Mouse (Mus musculus): ENCODE results near the gene Nox3. TPM values are rescaled to one million over a fixed set of nuclear protein-coding genes. Genes with fewer than 3 reads are reported as not detected.

Nox3 gene
- polyA plus RNA-seq, 1 experiment from 2014 or later = not detected

DNA sequence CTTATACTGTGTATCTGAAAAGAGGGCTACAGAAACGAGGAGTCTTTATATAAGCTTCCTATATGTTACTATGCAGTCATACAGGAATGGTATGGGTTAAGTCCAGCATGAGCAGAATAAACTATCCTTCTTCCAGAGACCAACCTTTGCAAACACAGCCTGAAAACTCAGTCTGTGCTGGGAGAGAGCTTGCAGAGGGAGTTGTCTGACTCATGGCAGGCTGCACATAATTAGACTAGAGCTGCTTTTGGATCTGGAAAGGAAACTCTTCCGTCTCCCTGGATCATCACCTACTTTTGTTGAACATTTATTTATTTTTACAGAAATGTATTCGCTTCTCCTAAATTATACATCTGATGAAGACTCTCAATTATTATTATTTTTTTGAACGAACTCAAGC is 26.8 kb downstream of the Nox3 start:
- Histone ChIP-seq H3K4me3 (ENCODE audit: low read depth, low read length) (no peak overlapping the region), H3K9me3 (replicated peaks; ENCODE audit: control insufficient read depth, low read length) (no peaks in the 10 kb centered on the region), H3K27me3 (ENCODE audit: control insufficient read depth, insufficient read depth, low read depth, low read length) (no peaks in the 10 kb centered on the region), H3K9ac (ENCODE audit: low read depth, low read length) (no peak overlapping the region), H3K27ac (ENCODE audit: low read length) (no peak overlapping the region), H3K4me1 (ENCODE audit: control insufficient read depth, low read depth, low read length) (no peaks in the 10 kb centered on the region), H3K36me3 (ENCODE audit: control insufficient read depth, insufficient read depth) (no peaks in the 10 kb centered on the region), H3K4me2 (ENCODE audit: low read depth, low read length) (no peak overlapping the region)
- WGBS (ENCODE audit: insufficient replicate concordance) = 49% methylated on average over 4 of the region's 4 CpGs
- no peak for ATAC-seq (ENCODE audit: low read depth)

DNA sequence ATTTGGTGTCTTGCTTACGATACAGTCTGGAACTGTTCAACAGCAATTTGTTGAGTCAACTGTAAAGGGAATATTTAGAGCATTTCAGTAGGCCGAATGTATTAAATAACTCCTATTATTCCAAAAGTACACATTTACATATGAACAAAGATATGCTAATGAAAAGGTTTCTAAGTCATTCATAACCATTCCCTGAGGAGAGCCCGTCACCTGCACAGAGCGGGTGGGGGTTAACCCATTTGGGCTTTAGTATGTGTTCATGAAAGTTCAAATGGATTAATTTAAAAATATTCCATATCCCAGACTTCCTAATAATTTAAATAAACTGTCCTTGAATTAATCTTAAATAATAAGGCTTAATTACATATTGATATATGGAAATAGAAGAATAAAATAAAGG is 28.8 kb downstream of the Nox3 start:
- WGBS (ENCODE audit: insufficient replicate concordance) = 73% methylated on average over 4 of the region's 4 CpGs
- Histone ChIP-seq H3K36me3 (ENCODE audit: control insufficient read depth, insufficient read depth) (no peaks in the 10 kb centered on the region), H3K4me2 (ENCODE audit: low read depth, low read length) (no peak overlapping the region), H3K4me1 (ENCODE audit: control insufficient read depth, low read depth, low read length) (no peaks in the 10 kb centered on the region), H3K9me3 (replicated peaks; ENCODE audit: control insufficient read depth, low read length) (no peaks in the 10 kb centered on the region), H3K27ac (ENCODE audit: low read length) (no peak overlapping the region), H3K27me3 (ENCODE audit: control insufficient read depth, insufficient read depth, low read depth, low read length) (no peaks in the 10 kb centered on the region), H3K9ac (ENCODE audit: low read depth, low read length) (no peak overlapping the region), H3K4me3 (ENCODE audit: low read depth, low read length) (no peak overlapping the region)
- ATAC-seq (ENCODE audit: low read depth) = no peak

DNA sequence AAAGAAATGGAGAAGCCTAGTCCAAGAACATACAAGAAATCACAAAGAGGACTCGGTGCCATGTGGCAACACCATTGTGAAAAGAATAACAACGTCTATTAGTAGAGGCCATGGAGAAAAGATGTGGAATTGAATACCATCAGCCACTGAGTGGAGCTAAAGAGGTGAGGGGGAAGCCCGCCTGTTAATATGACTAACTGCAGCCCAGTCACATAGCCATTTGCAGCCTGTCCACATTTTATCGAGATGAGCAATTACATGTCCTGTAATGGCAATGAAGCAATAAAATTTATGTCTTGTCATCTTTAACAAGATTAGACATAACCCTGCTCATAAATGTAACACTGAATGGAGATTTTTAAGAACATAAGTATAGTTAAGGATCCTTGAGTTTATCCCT is 30.7 kb downstream of the Nox3 start:
- Histone ChIP-seq H3K27me3 (ENCODE audit: control insufficient read depth, insufficient read depth, low read depth, low read length) (no peaks in the 10 kb centered on the region), H3K4me3 (ENCODE audit: low read depth, low read length) (no peak overlapping the region), H3K27ac (ENCODE audit: low read length) (no peak overlapping the region), H3K4me2 (ENCODE audit: low read depth, low read length) (no peak overlapping the region), H3K9ac (ENCODE audit: low read depth, low read length) (no peak overlapping the region), H3K4me1 (ENCODE audit: control insufficient read depth, low read depth, low read length) (no peaks in the 10 kb centered on the region), H3K9me3 (replicated peaks; ENCODE audit: control insufficient read depth, low read length) (no peaks in the 10 kb centered on the region), H3K36me3 (ENCODE audit: control insufficient read depth, insufficient read depth) (no peaks in the 10 kb centered on the region)
- no peak for ATAC-seq (ENCODE audit: low read depth)
- WGBS (ENCODE audit: insufficient replicate concordance) = 57% methylated on average over 4 of the region's 4 CpGs

DNA sequence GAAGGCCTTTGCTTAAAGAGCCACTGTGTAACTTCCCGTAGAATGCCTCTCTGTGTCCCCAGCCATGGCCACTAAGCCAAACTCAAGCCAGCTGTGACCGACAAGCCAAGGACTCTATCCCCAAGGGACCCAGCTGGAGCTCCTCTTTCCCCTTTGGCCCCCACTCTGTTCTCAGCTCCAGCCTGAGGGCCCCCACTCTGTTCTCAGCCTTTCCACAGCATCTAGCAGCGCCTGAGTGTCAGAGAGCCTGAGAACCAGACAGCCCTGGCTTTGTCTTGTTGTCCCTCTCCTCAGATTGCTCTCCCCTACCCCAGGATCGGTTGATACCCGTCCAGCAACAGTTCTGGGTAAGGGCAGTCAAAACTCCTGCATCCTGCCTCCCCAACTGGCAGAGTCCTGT is 36.6 kb downstream of the Nox3 start:
- Histone ChIP-seq H3K36me3 (ENCODE audit: control insufficient read depth, insufficient read depth) (no peaks in the 10 kb centered on the region), H3K27ac (ENCODE audit: low read length) (no peak overlapping the region), H3K9ac (ENCODE audit: low read depth, low read length) (no peak overlapping the region), H3K9me3 (replicated peaks; ENCODE audit: control insufficient read depth, low read length) (no peaks in the 10 kb centered on the region), H3K4me3 (ENCODE audit: low read depth, low read length) (no peak overlapping the region), H3K27me3 (ENCODE audit: control insufficient read depth, insufficient read depth, low read depth, low read length) (no peaks in the 10 kb centered on the region), H3K4me1 (ENCODE audit: control insufficient read depth, low read depth, low read length) (no peaks in the 10 kb centered on the region), H3K4me2 (ENCODE audit: low read depth, low read length) (no peak overlapping the region)
- 50% methylated on average over 5 of the region's 5 CpGs for WGBS (ENCODE audit: insufficient replicate concordance)
- no peak for ATAC-seq (ENCODE audit: low read depth)

DNA sequence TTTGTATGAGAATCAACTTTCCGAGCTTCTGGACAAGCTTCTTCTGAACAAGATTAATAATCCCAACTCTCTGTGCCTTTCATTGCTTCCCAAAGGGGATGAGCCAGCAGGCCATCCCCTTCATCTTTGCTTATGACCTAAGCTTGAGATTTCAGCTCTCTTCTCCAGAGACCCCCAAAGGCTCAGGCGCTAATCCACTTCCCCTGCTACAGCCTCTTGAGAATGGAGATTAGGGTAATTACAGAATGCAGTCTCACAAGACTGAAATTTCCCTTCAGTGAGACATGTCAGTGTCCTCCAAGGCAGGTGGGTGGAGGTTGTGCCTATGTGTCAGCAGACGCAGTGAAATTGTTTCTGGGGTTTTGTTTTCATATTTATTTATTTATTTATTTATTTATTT is 45.7 kb downstream of the Nox3 start:
- Histone ChIP-seq H3K4me1 (ENCODE audit: control insufficient read depth, low read depth, low read length) (no peaks in the 10 kb centered on the region), H3K27ac (ENCODE audit: low read length) (no peak overlapping the region), H3K9me3 (replicated peaks; ENCODE audit: control insufficient read depth, low read length) (no peaks in the 10 kb centered on the region), H3K4me2 (ENCODE audit: low read depth, low read length) (no peak overlapping the region), H3K4me3 (ENCODE audit: low read depth, low read length) (no peak overlapping the region), H3K9ac (ENCODE audit: low read depth, low read length) (no peak overlapping the region), H3K36me3 (ENCODE audit: control insufficient read depth, insufficient read depth) (no peaks in the 10 kb centered on the region), H3K27me3 (ENCODE audit: control insufficient read depth, insufficient read depth, low read depth, low read length) (no peaks in the 10 kb centered on the region)
- ATAC-seq (ENCODE audit: low read depth) = no peak
- 42% methylated on average over 3 of the region's 3 CpGs for WGBS (ENCODE audit: insufficient replicate concordance)

DNA sequence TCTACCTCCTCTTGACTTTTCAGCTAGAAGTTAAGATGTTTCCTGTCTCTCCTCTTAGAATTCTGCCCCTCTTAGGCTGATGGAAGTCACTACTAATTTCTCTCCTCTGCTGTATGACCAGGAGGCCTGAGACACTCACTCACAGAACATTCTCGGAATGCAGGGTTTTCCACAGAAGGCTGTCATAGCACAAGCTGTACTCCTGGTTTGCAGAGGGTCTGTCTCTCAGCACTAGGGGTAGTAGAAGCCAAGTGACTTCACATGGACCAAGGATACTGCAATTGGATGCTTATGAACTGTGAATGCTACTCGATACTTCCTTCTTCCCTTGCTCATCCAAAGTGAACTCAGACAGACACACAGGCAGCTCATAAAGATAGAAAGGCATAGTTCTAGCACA is 52.5 kb downstream of the Nox3 start:
- 53% methylated on average over 2 of the region's 2 CpGs for WGBS (ENCODE audit: insufficient replicate concordance)
- H3K36me3 ChIP-seq (ENCODE audit: control insufficient read depth, insufficient read depth) = no peaks in the 10 kb centered on the region
- no peak overlapping the region for H3K4me3 ChIP-seq (ENCODE audit: low read depth, low read length)
- no peak overlapping the region for H3K27ac ChIP-seq (ENCODE audit: low read length)
- H3K4me2 ChIP-seq (ENCODE audit: low read depth, low read length) = no peak overlapping the region
- no peak for ATAC-seq (ENCODE audit: low read depth)
- no peak overlapping the region for H3K9ac ChIP-seq (ENCODE audit: low read depth, low read length)
- H3K9me3 ChIP-seq (replicated peaks; ENCODE audit: control insufficient read depth, low read length) = no peaks in the 10 kb centered on the region
- no peaks in the 10 kb centered on the region for H3K4me1 ChIP-seq (ENCODE audit: control insufficient read depth, low read depth, low read length)
- H3K27me3 ChIP-seq (ENCODE audit: control insufficient read depth, insufficient read depth, low read depth, low read length) = no peaks in the 10 kb centered on the region

DNA sequence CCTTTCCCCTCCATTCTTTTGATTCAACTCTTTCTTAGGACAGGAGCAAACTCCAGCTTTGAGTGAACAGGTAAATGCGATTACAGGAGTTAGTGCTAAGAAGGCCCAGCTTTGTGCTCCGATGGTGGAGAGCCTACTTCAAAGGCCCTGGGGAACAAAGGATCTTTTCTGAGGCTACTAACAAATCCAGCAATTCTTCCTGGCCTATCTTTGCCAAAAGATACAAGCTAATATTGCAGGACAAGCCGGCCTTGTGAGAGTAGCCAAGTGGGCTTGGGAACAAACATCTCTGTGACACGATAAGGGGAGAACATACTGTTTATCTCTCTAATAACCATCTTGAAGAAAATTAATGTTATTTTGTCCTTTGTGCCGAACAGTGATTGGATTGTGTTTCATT is 54.6 kb downstream of the Nox3 start:
- no peaks in the 10 kb centered on the region for H3K9me3 ChIP-seq (replicated peaks; ENCODE audit: control insufficient read depth, low read length)
- H3K9ac ChIP-seq (ENCODE audit: low read depth, low read length) = no peak overlapping the region
- no peak overlapping the region for H3K4me2 ChIP-seq (ENCODE audit: low read depth, low read length)
- ATAC-seq (ENCODE audit: low read depth) = no peak
- H3K36me3 ChIP-seq (ENCODE audit: control insufficient read depth, insufficient read depth) = no peaks in the 10 kb centered on the region
- no peak overlapping the region for H3K4me3 ChIP-seq (ENCODE audit: low read depth, low read length)
- H3K4me1 ChIP-seq (ENCODE audit: control insufficient read depth, low read depth, low read length) = no peaks in the 10 kb centered on the region
- WGBS (ENCODE audit: insufficient replicate concordance) = 60% methylated on average over 5 of the region's 5 CpGs
- H3K27ac ChIP-seq (ENCODE audit: low read length) = no peak overlapping the region
- no peaks in the 10 kb centered on the region for H3K27me3 ChIP-seq (ENCODE audit: control insufficient read depth, insufficient read depth, low read depth, low read length)

DNA sequence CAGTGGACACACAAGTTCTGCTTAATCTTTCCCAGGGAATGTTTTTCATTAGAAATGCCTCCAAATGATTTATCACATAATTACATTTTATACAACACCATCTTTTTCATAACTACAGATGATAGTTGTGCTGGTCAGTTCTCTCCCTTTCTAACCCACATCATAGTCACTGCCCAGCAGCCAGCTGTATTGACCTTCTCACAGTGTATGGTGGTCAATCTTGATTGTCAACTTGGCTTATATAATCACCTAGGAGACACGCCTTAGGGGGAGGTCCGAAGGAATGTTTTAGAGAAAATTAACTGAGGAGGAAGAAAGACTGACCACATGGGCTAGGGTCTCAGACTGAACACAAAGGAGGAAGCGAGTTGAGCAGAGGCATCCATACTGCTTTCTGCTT is 57.3 kb downstream of the Nox3 start:
- no peaks in the 10 kb centered on the region for H3K4me1 ChIP-seq (ENCODE audit: control insufficient read depth, low read depth, low read length)
- H3K27ac ChIP-seq (ENCODE audit: low read length) = no peak overlapping the region
- no peaks in the 10 kb centered on the region for H3K9me3 ChIP-seq (replicated peaks; ENCODE audit: control insufficient read depth, low read length)
- no peaks in the 10 kb centered on the region for H3K27me3 ChIP-seq (ENCODE audit: control insufficient read depth, insufficient read depth, low read depth, low read length)
- H3K4me2 ChIP-seq (ENCODE audit: low read depth, low read length) = no peak overlapping the region
- no peak for ATAC-seq (ENCODE audit: low read depth)
- H3K9ac ChIP-seq (ENCODE audit: low read depth, low read length) = no peak overlapping the region
- no peak overlapping the region for H3K4me3 ChIP-seq (ENCODE audit: low read depth, low read length)
- H3K36me3 ChIP-seq (ENCODE audit: control insufficient read depth, insufficient read depth) = no peaks in the 10 kb centered on the region
- 45% methylated on average over 3 of the region's 3 CpGs for WGBS (ENCODE audit: insufficient replicate concordance)

DNA sequence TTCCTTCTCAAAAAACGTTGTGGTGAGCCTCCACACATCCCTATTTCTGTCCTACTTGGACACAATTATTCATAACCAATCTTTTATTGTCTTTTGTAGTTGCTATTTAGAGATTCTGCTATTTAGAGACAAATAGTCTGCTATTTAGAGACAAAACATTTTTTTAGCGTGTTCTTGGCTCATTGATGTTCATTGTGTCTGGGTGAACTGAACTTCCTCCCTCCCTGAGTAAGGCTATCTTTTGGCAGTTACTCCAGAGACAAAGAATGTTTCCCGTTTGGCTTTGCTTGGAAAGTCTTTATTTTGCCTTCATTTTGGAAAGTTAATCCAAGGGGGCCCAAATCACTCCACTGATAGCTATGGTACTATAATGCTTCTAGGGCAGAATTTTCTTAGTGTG is 63.6 kb downstream of the Nox3 start:
- no peak overlapping the region for H3K4me2 ChIP-seq (ENCODE audit: low read depth, low read length)
- no peaks in the 10 kb centered on the region for H3K36me3 ChIP-seq (ENCODE audit: control insufficient read depth, insufficient read depth)
- H3K9me3 ChIP-seq (replicated peaks; ENCODE audit: control insufficient read depth, low read length) = no peaks in the 10 kb centered on the region
- H3K27ac ChIP-seq (ENCODE audit: low read length) = no peak overlapping the region
- H3K27me3 ChIP-seq (ENCODE audit: control insufficient read depth, insufficient read depth, low read depth, low read length) = no peaks in the 10 kb centered on the region
- H3K4me1 ChIP-seq (ENCODE audit: control insufficient read depth, low read depth, low read length) = no peaks in the 10 kb centered on the region
- 38% methylated on average over 3 of the region's 3 CpGs for WGBS (ENCODE audit: insufficient replicate concordance)
- no peak overlapping the region for H3K9ac ChIP-seq (ENCODE audit: low read depth, low read length)
- ATAC-seq (ENCODE audit: low read depth) = no peak
- no peak overlapping the region for H3K4me3 ChIP-seq (ENCODE audit: low read depth, low read length)
